Mouse (Mus musculus) midbrain, embryonic 11.5 days (tissue): ENCODE data around the gene Slc8b1. TPM values are rescaled to one million over a fixed set of nuclear protein-coding genes. Genes with fewer than 3 reads are reported as not detected.

Experiments
- ATAC-seq: fragments of 200-750 bp; cut with Nextera tagmentation; 2 replicates; pipeline ENCODE4 v1.8.0; 2017; ENCODE audit warnings: moderate TSS enrichment, moderate library complexity; ENCODE audit not compliant: low FRiP score
- DNase-seq: peaks from one replicate; pipeline ENCODE4 v3.0.0; 2015; ENCODE audit warnings: low spot score; ENCODE audit errors: missing footprints
- H3K27ac ChIP-seq: fragments of 300-500 bp; sonication (generic); 2 replicates; pipeline ENCODE4 v1.5.1; 2014; ENCODE audit warnings: low read depth, low read length
- H3K27me3 ChIP-seq: fragments of 300-500 bp; sonication (generic); 2 replicates; pipeline ENCODE4 v1.6.1; 2014; ENCODE audit warnings: mild to moderate bottlenecking, low read length, moderate library complexity, mixed read lengths; ENCODE audit not compliant: control insufficient read depth, insufficient read depth
- H3K36me3 ChIP-seq: fragments of 300-500 bp; sonication (generic); 2 replicates; pipeline ENCODE4 v1.6.1; 2014; ENCODE audit warnings: mild to moderate bottlenecking, low read length, moderate library complexity, mixed read lengths; ENCODE audit not compliant: control insufficient read depth, insufficient read depth
- H3K4me1 ChIP-seq: fragments of 300-500 bp; sonication (generic); 2 replicates; pipeline ENCODE4 v1.6.1; 2014; ENCODE audit warnings: low read length; ENCODE audit not compliant: control insufficient read depth, insufficient read depth
- H3K4me2 ChIP-seq: fragments of 300-500 bp; sonication (generic); 2 replicates; pipeline ENCODE4 v1.6.1; 2014; ENCODE audit warnings: mild to moderate bottlenecking, moderate library complexity
- H3K4me3 ChIP-seq: fragments of 300-500 bp; sonication (generic); 2 replicates; pipeline ENCODE4 v1.5.1; 2014; ENCODE audit warnings: low read depth, low read length
- H3K9ac ChIP-seq: fragments of 300-500 bp; sonication (generic); 2 replicates; pipeline ENCODE4 v1.6.1; 2014; ENCODE audit warnings: low read length
- H3K9me3 ChIP-seq: fragments of 300-500 bp; sonication (generic); 2 replicates; pipeline ENCODE4 v1.6.1; 2016; ENCODE audit warnings: low read length; ENCODE audit not compliant: control insufficient read depth
- WGBS: fragments of 180-500 bp; shearing (Covaris S2); extraction: QIAGEN DNeasy Blood & Tissue Kit; methylation state at CpG from one replicate; pipeline ENCODE4 v1.1.7; 2014; 5-methylcytosine and 5-hydroxymethylcytosine counted together
- polyA plus RNA-seq: library from polyadenylated mRNA; unstranded; fragments of >200 nt; fragmentation: Nextera tagmentation; extraction: Ambion mirVana; gene quantifications from 2 replicates; pipeline ENCODE4 v1.2.1, GENCODE M21; 2014

Gene Slc8b1
- polyA plus RNA-seq, 1 experiment from 2014 or later = 1.3 TPM

DNA sequence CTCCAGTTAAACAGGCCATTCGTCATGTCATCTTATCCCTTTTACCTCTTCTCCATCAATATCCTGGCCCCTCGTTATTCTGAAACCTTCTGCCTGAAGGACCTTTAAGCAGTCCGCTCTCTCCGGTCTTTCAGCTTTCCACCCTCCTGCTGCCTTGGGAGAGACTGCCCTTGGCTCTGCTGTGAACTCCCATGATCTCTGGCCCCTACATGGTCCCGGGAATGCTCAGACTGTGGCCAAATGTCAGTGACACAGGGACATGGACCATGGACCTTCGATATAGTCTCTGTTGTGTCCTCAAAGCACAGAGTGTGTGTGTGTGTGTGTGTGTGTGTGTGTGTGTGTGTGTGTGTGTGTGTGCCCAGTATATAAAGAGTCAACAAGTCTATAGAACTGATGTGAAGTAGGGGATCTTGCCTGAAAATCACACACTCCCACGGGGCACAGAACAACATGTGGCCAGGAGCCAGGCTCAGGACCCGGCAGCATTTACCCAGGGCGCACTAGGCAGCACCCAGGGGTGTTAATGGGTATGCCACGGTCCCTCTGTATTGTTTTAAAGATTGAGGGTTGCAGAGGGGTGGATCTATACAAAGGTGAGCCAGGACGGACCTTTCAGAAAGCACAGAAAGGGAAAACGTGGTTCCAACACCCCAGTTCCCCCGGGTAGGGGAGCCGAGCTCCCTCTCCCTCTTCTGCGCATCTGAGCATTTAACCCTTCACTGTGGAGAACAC is 54.4 kb downstream of the Slc8b1 start:
- no peak overlapping the region; the same call in 1 of the 2 replicates for H3K27ac ChIP-seq
- ATAC-seq = no peak
- no peak overlapping the region for H3K9ac ChIP-seq
- peaks cover 38% of the 10 kb centered on the region for H3K4me1 ChIP-seq
- no peaks in the 10 kb centered on the region for H3K27me3 ChIP-seq
- no peak overlapping the region for H3K4me2 ChIP-seq
- H3K9me3 ChIP-seq = no peaks in the 10 kb centered on the region
- H3K36me3 ChIP-seq = no peaks in the 10 kb centered on the region
- WGBS = 51% methylated on average over 15 of the region's 15 CpGs
- no peak for DNase-seq
- no peak overlapping the region for H3K4me3 ChIP-seq

DNA sequence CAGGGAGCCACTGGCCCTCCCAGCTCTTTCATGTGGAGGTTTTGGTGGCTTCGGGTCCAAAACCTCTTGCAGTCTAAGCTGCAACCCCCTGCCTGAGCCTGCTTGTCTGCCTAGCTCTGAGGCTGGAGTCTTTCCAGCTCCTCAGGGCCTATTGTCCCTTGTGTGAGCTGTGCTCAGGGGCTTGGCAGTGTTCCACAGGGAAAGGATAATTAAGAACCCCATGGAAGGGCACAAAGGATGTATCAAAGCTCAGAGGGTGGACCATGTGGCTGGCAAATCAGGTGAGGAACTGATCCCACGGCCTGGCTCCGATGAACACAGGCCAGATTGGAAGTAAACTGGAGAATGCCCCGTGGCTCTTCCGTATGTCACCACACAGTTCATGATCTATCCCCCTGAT is 55.1 kb downstream of the Slc8b1 start:
- 50% methylated on average over 5 of the region's 5 CpGs for WGBS
- Histone ChIP-seq H3K27me3 (no peaks in the 10 kb centered on the region), H3K27ac (peak overlapping the region; percentile 7; the same call in 1 of the 2 replicates), H3K4me1 (peaks cover 33% of the 10 kb centered on the region), H3K9me3 (no peaks in the 10 kb centered on the region), H3K4me2 (no peak overlapping the region), H3K36me3 (no peaks in the 10 kb centered on the region), H3K9ac (no peak overlapping the region), H3K4me3 (no peak overlapping the region)
- no peak for DNase-seq
- ATAC-seq = no peak

DNA sequence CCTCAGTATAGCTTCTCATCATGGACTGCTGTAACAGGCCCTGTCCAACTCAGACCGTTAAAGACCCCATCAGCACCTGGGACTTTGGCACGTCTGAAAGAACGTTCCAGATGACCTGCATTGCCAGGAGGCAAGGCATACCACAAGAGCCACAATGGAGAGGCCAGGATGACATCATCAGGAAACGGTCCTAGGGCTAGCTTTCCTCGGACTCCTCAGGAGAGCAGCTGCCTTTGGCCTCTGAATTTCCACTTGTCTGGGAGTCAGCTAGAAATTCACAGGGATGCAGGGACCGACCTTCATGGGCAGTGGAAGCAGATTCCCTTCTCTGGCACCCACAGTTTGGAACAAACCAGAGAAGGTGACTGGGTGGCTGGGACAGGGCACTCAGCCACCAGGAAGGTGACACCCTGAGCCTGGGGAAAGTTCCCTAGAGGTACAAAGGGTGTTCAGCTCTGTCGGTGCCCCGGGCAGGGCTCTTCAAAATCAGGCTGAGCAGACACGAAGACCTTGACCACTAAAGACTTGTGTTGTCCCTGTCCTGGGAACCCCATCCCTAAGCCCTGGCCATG is 55.8 kb downstream of the Slc8b1 start:
- no peak overlapping the region for H3K4me2 ChIP-seq
- H3K4me1 ChIP-seq = peaks cover 34% of the 10 kb centered on the region
- no peak overlapping the region; the same call in 1 of the 2 replicates for H3K9ac ChIP-seq

DNA sequence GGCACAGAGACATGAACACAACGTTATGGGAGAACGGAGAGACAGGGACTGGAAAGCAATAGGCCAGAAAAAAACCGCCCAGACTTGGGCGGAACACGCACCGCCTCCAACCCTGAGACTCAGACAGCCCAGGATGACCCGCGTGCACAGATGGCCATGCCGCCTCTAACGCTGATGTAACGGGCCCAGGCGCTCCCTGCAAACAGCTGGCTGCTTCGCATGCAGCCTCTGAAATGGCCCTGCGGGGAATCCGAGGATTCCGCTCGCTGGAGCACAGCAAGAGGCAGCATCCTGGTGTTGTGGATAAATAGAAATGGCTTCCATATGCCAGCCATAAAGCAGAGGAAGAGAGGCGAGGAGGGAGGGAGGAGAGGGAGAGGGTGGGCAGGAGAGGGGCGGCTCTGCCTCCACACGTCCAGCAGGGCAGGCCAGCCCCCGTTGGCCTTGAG is 56.3 kb downstream of the Slc8b1 start:
- Histone ChIP-seq H3K4me1 (peaks cover 34% of the 10 kb centered on the region), H3K9ac (peak overlapping the region; percentile 24), H3K27ac (peak overlapping the region; percentile 55), H3K27me3 (no peaks in the 10 kb centered on the region), H3K4me2 (no peak overlapping the region), H3K4me3 (no peak overlapping the region), H3K9me3 (no peaks in the 10 kb centered on the region), H3K36me3 (no peaks in the 10 kb centered on the region)
- peak; percentile 89 for DNase-seq
- WGBS = 19% methylated on average over 21 of the region's 21 CpGs
- peak; percentile 61; the same call in 1 of the 2 replicates for ATAC-seq

More for the DNA sequence above, 55.8 kb downstream of the Slc8b1 start:
- H3K36me3 ChIP-seq = no peaks in the 10 kb centered on the region
- H3K9me3 ChIP-seq = no peaks in the 10 kb centered on the region
- ATAC-seq (no peak), DNase-seq (no peak)
- WGBS = 64% methylated on average over 9 of the region's 9 CpGs
- H3K4me3 ChIP-seq = no peak overlapping the region
- H3K27me3 ChIP-seq = no peaks in the 10 kb centered on the region
- peak overlapping the region; percentile 55 for H3K27ac ChIP-seq

DNA sequence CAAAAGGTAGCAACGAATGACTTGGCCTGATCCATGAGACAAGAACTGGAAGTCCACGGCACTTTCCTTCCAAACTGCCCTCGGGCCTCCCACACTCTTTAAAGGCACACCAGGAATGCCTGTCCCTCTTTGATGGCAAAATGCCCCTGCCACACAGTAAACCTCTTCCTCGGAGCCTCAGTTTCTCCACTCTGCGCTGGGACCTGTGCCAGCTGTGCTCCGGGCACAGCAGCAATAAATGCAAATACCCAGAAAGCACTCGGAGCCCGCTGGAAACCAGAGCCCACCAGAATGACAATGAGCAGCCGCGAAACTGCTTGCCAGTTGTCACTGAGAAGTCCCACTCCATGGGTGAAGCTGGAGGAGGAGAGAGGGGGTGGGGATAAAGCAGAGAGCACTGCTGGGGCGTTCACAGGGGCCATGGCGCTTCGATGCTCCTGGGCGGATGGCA is 56.8 kb downstream of the Slc8b1 start:
- H3K4me2 ChIP-seq = no peak overlapping the region
- no peak for DNase-seq
- peaks cover 34% of the 10 kb centered on the region for H3K4me1 ChIP-seq
- H3K9ac ChIP-seq = peak overlapping the region; percentile 24; the same call in 1 of the 2 replicates
- no peaks in the 10 kb centered on the region for H3K9me3 ChIP-seq
- no peak overlapping the region for H3K4me3 ChIP-seq
- 53% methylated on average over 14 of the region's 14 CpGs for WGBS
- peak overlapping the region; percentile 55 for H3K27ac ChIP-seq
- H3K27me3 ChIP-seq = no peaks in the 10 kb centered on the region
- H3K36me3 ChIP-seq = no peaks in the 10 kb centered on the region
- no peak for ATAC-seq

- H3K4me3 ChIP-seq = no peak overlapping the region
- ATAC-seq (no peak), DNase-seq (no peak)
- no peaks in the 10 kb centered on the region for H3K9me3 ChIP-seq
- no peak overlapping the region for H3K4me2 ChIP-seq
- 75% methylated on average over 9 of the region's 9 CpGs for WGBS
- H3K9ac ChIP-seq = no peak overlapping the region
- H3K27me3 ChIP-seq = no peaks in the 10 kb centered on the region
- H3K36me3 ChIP-seq = no peaks in the 10 kb centered on the region
- H3K4me1 ChIP-seq = peaks cover 34% of the 10 kb centered on the region
- H3K27ac ChIP-seq = no peak overlapping the region
Observed at GRCm38 (mm10) chr5:120568336-120568768, 57.4 kb downstream of the Slc8b1 start.

GRCm38 (mm10) chr5:120568964-120569363 is 58.0 kb downstream of the Slc8b1 start:
- Histone ChIP-seq H3K4me2 (no peak overlapping the region), H3K27ac (no peak overlapping the region), H3K36me3 (no peaks in the 10 kb centered on the region), H3K9me3 (no peaks in the 10 kb centered on the region), H3K27me3 (no peaks in the 10 kb centered on the region), H3K4me3 (no peak overlapping the region), H3K9ac (no peak overlapping the region), H3K4me1 (peaks cover 32% of the 10 kb centered on the region)
- DNase-seq (no peak), ATAC-seq (no peak)
- 93% methylated on average over 4 of the region's 4 CpGs for WGBS

DNA sequence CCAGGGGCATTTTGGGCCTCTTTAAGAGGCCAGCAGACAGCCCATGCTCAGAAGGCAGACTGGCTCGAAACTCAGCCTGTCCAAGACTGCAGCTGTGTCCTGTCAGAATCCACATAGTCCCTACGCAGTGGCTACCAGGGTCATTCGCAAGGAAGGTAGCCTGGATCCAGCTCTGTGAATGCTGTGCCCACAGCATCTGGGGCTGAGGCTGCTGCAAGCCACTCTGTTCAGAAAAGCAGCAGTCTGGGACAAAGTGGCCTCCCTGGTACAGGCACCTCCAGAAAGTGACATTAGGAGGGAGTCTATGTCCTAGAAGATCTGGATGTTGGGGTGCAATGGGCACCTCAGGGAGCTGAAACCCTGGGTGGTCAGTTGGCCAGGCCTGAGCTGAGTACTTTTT is 58.8 kb downstream of the Slc8b1 start:
- no peak overlapping the region for H3K4me2 ChIP-seq
- WGBS = 93% methylated on average over 3 of the region's 3 CpGs
- no peak overlapping the region for H3K4me3 ChIP-seq
- peaks cover 32% of the 10 kb centered on the region for H3K4me1 ChIP-seq
- ATAC-seq (no peak), DNase-seq (no peak)
- H3K27ac ChIP-seq = no peak overlapping the region
- no peaks in the 10 kb centered on the region for H3K9me3 ChIP-seq
- H3K27me3 ChIP-seq = no peaks in the 10 kb centered on the region
- H3K9ac ChIP-seq = no peak overlapping the region
- no peaks in the 10 kb centered on the region for H3K36me3 ChIP-seq

DNA sequence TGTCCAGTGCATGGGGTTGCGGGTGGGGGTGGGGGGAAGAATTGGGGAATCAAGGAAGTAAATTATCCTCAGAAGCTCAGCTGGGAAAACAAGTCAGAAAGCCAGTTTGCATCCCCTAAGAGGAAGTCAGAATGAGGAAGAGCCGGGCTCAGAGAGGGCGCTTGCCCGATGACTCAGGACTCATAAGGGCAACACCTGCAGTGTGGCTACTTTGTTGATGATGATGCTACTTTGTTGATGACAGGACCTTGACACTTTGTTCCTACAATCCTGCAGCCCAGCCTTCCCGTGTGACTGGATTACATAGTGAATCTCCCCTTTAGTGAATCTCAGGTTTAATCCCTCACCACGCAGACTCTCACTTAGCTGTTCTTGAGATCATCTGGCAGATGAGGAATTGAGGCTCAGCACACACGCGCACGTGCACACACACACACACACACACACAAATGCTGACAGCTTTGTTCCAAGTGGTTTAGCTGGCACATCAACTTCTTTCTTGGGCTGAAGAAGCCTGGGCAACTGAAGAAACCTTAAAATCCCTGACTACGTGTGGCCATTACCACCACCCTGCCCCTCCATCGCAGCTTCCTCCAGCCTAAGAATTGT is 59.4 kb downstream of the Slc8b1 start:
- Histone ChIP-seq H3K4me2 (no peak overlapping the region), H3K9me3 (no peaks in the 10 kb centered on the region), H3K4me3 (no peak overlapping the region), H3K4me1 (peaks cover 32% of the 10 kb centered on the region), H3K36me3 (no peaks in the 10 kb centered on the region), H3K27ac (no peak overlapping the region), H3K9ac (no peak overlapping the region), H3K27me3 (no peaks in the 10 kb centered on the region)
- WGBS = 86% methylated on average over 11 of the region's 11 CpGs
- ATAC-seq (no peak), DNase-seq (no peak)
